Mouse (Mus musculus) yolk sac, embryonic 10.5 days (tissue): ENCODE measurements around the gene Gm20388.
"Not testable (repeated sequence)": the region's sequence is repeated elsewhere in the genome, so short reads cannot be mapped to it uniquely, and the experiment has no call there.

Experiments used
- DNase-seq: peaks from one replicate; pipeline ENCODE4 v3.0.0-alpha.2; 2017; ENCODE audit warnings: low spot score

Gm20388 gene

GRCm38 (mm10) chr8:121395316-121395715 is 1484.7 kb downstream of the Gm20388 start:
- no peak for DNase-seq

GRCm38 (mm10) chr8:121396151-121396550 is 1485.5 kb downstream of the Gm20388 start:
- no peak for DNase-seq

GRCm38 (mm10) chr8:121397201-121397698 is 1486.6 kb downstream of the Gm20388 start:
- no peak for DNase-seq

GRCm38 (mm10) chr8:121398081-121398480 is 1487.4 kb downstream of the Gm20388 start:
- no peak for DNase-seq

- no peak for DNase-seq
Observed at GRCm38 (mm10) chr8:121398724-121399123, 1488.1 kb downstream of the Gm20388 start.

GRCm38 (mm10) chr8:121399173-121399572 is 1488.5 kb downstream of the Gm20388 start:
- no peak for DNase-seq

GRCm38 (mm10) chr8:121400581-121400980 is 1489.9 kb downstream of the Gm20388 start:
- DNase-seq, result no peak

- DNase-seq, result no peak
Observed at GRCm38 (mm10) chr8:121403821-121404220, 1493.2 kb downstream of the Gm20388 start.

GRCm38 (mm10) chr8:121418081-121418480 is 1507.4 kb downstream of the Gm20388 start:
- DNase-seq, result no peak

- DNase-seq, result no peak
Observed at GRCm38 (mm10) chr8:121419551-121419950, 1508.9 kb downstream of the Gm20388 start.

- no peak for DNase-seq
Observed at GRCm38 (mm10) chr8:121421009-121421408, 1510.4 kb downstream of the Gm20388 start.

GRCm38 (mm10) chr8:121424080-121424479 is 1513.4 kb downstream of the Gm20388 start:
- DNase-seq, result no peak

GRCm38 (mm10) chr8:121424600-121424999 is 1514.0 kb downstream of the Gm20388 start:
- DNase-seq, result no peak

- DNase-seq, result no peak
Observed at GRCm38 (mm10) chr8:121431499-121431898, 1520.9 kb downstream of the Gm20388 start.

GRCm38 (mm10) chr8:121433466-121433865 is 1522.8 kb downstream of the Gm20388 start:
- no peak for DNase-seq

- no peak for DNase-seq
Observed at GRCm38 (mm10) chr8:121436656-121437055, 1526.0 kb downstream of the Gm20388 start.

- DNase-seq, result no peak
Observed at GRCm38 (mm10) chr8:121437506-121437905, 1526.9 kb downstream of the Gm20388 start.

GRCm38 (mm10) chr8:121438111-121438510 is 1527.5 kb downstream of the Gm20388 start:
- no peak for DNase-seq

GRCm38 (mm10) chr8:121439351-121439750 is 1528.7 kb downstream of the Gm20388 start:
- DNase-seq, result no peak

GRCm38 (mm10) chr8:121443361-121443760 is 1532.7 kb downstream of the Gm20388 start:
- no peak for DNase-seq

- DNase-seq, result not testable (repeated sequence)
Observed at GRCm38 (mm10) chr8:121444521-121444920, 1533.9 kb downstream of the Gm20388 start.

- no peak for DNase-seq
Observed at GRCm38 (mm10) chr8:121445027-121445471, 1534.4 kb downstream of the Gm20388 start.

- DNase-seq, result no peak
Observed at GRCm38 (mm10) chr8:121446133-121446532, 1535.5 kb downstream of the Gm20388 start.

GRCm38 (mm10) chr8:121446862-121447261 is 1536.2 kb downstream of the Gm20388 start:
- DNase-seq, result no peak
